Mouse (Mus musculus) intestine, postnatal 0 days (tissue): Measurements from ENCODE around the gene Atp5s. TPM values are rescaled to one million over a fixed set of nuclear protein-coding genes. Genes with fewer than 3 reads are reported as not detected.

Experiments
- ATAC-seq: fragments of 200-750 bp; cut with Nextera tagmentation; 2 replicates; pipeline ENCODE4 v1.8.0; 2017; ENCODE audit warnings: mild to moderate bottlenecking, moderate TSS enrichment, moderate library complexity
- H3K27ac ChIP-seq: fragments of 300-500 bp; sonication (generic); 2 replicates; pipeline ENCODE4 v1.5.1; 2014; ENCODE audit warnings: mild to moderate bottlenecking, low read depth, low read length, moderate library complexity
- H3K27me3 ChIP-seq: fragments of 300-500 bp; sonication (generic); replicated peaks from 2 replicates; pipeline ENCODE4 v1.6.1; 2014; ENCODE audit warnings: low read length, mixed read lengths; ENCODE audit not compliant: control insufficient read depth, insufficient read depth
- H3K36me3 ChIP-seq: fragments of 300-500 bp; sonication (generic); 2 replicates; pipeline ENCODE4 v1.6.1; 2014; ENCODE audit warnings: mild to moderate bottlenecking, moderate library complexity; ENCODE audit not compliant: control insufficient read depth, insufficient read depth
- H3K4me1 ChIP-seq: fragments of 300-500 bp; sonication (generic); replicated peaks from 2 replicates; pipeline ENCODE4 v1.6.1; 2014; ENCODE audit warnings: antibody characterized with exemption, low read length, mixed read lengths; ENCODE audit not compliant: control insufficient read depth, insufficient read depth
- H3K4me2 ChIP-seq: fragments of 300-500 bp; sonication (generic); replicated peaks from 2 replicates; pipeline ENCODE4 v1.6.1; 2014; ENCODE audit warnings: low read depth, mild to moderate bottlenecking, moderate library complexity
- H3K4me3 ChIP-seq: fragments of 300-500 bp; sonication (generic); 2 replicates; pipeline ENCODE4 v1.5.1; 2014; ENCODE audit warnings: low read depth, low read length
- H3K9ac ChIP-seq: fragments of 300-500 bp; sonication (generic); 2 replicates; pipeline ENCODE4 v1.6.1; 2014; ENCODE audit warnings: mild to moderate bottlenecking, low read depth, low read length
- H3K9me3 ChIP-seq: fragments of 300-500 bp; sonication (generic); 2 replicates; pipeline ENCODE4 v1.6.1; 2016; ENCODE audit warnings: mixed run types; ENCODE audit not compliant: control insufficient read depth
- CTCF ChIP-seq: sonication (generic); IDR thresholded peaks from 2 replicates; pipeline ENCODE4 v1.5.1; 2016; ENCODE audit warnings: low read depth, mild to moderate bottlenecking, control low read depth, antibody characterized with exemption, moderate library complexity
- WGBS: fragments of 180-500 bp; shearing (Covaris S2); extraction: QIAGEN DNeasy Blood & Tissue Kit; methylation state at CpG from one replicate; pipeline ENCODE4 v1.1.7; 2014; 5-methylcytosine and 5-hydroxymethylcytosine counted together
- polyA plus RNA-seq: library from polyadenylated mRNA; unstranded; fragments of >200 nt; fragmentation: Nextera tagmentation; extraction: Ambion mirVana; gene quantifications from 2 replicates; pipeline ENCODE4 v1.2.1, GENCODE M21; 2015

The Atp5s gene
- polyA plus RNA-seq, 1 experiment from 2014 or later = 26.1 TPM

GRCm38 (mm10) chr12:69698352-69698751 lies 26.4 kb upstream of the Atp5s start:
- Histone ChIP-seq H3K9me3 (no peaks in the 10 kb centered on the region), H3K4me1 (no peaks in the 10 kb centered on the region), H3K36me3 (peaks cover 13% of the 10 kb centered on the region; the same call in 1 of the 2 replicates), H3K4me2 (no peak overlapping the region), H3K27me3 (no peaks in the 10 kb centered on the region), H3K27ac (no peak overlapping the region), H3K4me3 (no peak overlapping the region), H3K9ac (no peak overlapping the region)
- TF ChIP-seq CTCF = no peak
- ATAC-seq = no peak
- WGBS = 88% methylated on average over 6 of the region's 6 CpGs

- H3K9me3 ChIP-seq = no peaks in the 10 kb centered on the region
- WGBS = 48% methylated on average over 11 of the region's 11 CpGs
- no peak overlapping the region for H3K27ac ChIP-seq
Measured at GRCm38 (mm10) chr12:69704799-69705458, 19.8 kb upstream of the Atp5s start.

GRCm38 (mm10) chr12:69713628-69714027 lies 11.1 kb upstream of the Atp5s start:
- no peak overlapping the region for H3K9ac ChIP-seq
- peak; percentile 64 for ATAC-seq
- no peak overlapping the region for H3K27ac ChIP-seq

More at GRCm38 (mm10) chr12:69704799-69705458, 19.8 kb upstream of the Atp5s start:
- Histone ChIP-seq H3K27me3 (no peaks in the 10 kb centered on the region), H3K36me3 (peaks cover 13% of the 10 kb centered on the region; the same call in 1 of the 2 replicates), H3K4me2 (peak overlapping the region; percentile 55), H3K9ac (no peak overlapping the region), H3K4me3 (no peak overlapping the region), H3K4me1 (no peaks in the 10 kb centered on the region)
- no peak for TF ChIP-seq CTCF
- peak; percentile 96 for ATAC-seq

DNA sequence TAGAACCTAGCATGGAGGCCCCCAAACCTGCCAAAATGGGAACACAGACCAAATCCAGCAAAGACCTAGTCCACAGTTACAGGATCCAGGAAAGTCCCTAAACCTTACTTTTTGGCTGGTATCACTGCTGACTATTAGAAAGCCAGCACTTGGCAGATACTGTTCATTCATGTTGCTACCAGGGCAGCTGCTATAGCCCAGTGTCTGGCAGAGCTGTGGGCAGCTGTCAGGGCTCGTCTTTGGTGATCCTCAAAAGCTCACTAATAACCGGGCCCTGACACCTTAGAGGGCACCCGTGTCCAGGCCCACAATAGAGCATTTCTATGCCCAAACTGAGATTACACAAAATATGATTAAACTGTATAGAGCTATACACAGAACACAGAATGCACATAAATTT lies 1.9 kb upstream of the Atp5s start:
- H3K27ac ChIP-seq = no peak overlapping the region
- no peaks in the 10 kb centered on the region for H3K9me3 ChIP-seq
- no peaks in the 10 kb centered on the region for H3K27me3 ChIP-seq
- H3K4me3 ChIP-seq = no peak overlapping the region
- peaks cover 18% of the 10 kb centered on the region for H3K36me3 ChIP-seq
- ATAC-seq = no peak
- H3K9ac ChIP-seq = no peak overlapping the region
- peaks cover 4% of the 10 kb centered on the region for H3K4me1 ChIP-seq
- WGBS = 87% methylated on average over 3 of the region's 3 CpGs
- no peak for TF ChIP-seq CTCF
- no peak overlapping the region for H3K4me2 ChIP-seq

More at GRCm38 (mm10) chr12:69713628-69714027, 11.1 kb upstream of the Atp5s start:
- Histone ChIP-seq H3K9me3 (no peaks in the 10 kb centered on the region), H3K4me2 (no peak overlapping the region), H3K4me1 (no peaks in the 10 kb centered on the region), H3K36me3 (peaks cover 13% of the 10 kb centered on the region; the same call in 1 of the 2 replicates), H3K4me3 (no peak overlapping the region), H3K27me3 (no peaks in the 10 kb centered on the region)
- TF ChIP-seq CTCF = no peak

GRCm38 (mm10) chr12:69723376-69723775 lies 1.4 kb upstream of the Atp5s start:
- Histone ChIP-seq H3K4me1 (peaks cover 4% of the 10 kb centered on the region), H3K9me3 (no peaks in the 10 kb centered on the region), H3K36me3 (peaks cover 15% of the 10 kb centered on the region), H3K4me3 (0 out of 2 replicates have a peak overlapping the region, but pooled peaks have one; percentile 70), H3K27ac (no peak overlapping the region), H3K4me2 (peak overlapping the region; percentile 93), H3K27me3 (no peaks in the 10 kb centered on the region), H3K9ac (no peak overlapping the region)
- TF ChIP-seq CTCF = no peak
- 44% methylated on average over 2 of the region's 2 CpGs for WGBS
- ATAC-seq = no peak

- peaks cover 8% of the 10 kb centered on the region for H3K36me3 ChIP-seq
- no peak for ATAC-seq
- H3K9ac ChIP-seq = peak overlapping the region; percentile 56
- H3K9me3 ChIP-seq = no peaks in the 10 kb centered on the region
- peak overlapping the region; percentile 70 for H3K4me3 ChIP-seq
- no peaks in the 10 kb centered on the region for H3K27me3 ChIP-seq
- H3K4me2 ChIP-seq = peak overlapping the region; percentile 93
- WGBS = 2% methylated on average over 24 of the region's 24 CpGs
- no peak for TF ChIP-seq CTCF
- H3K4me1 ChIP-seq = peaks cover 4% of the 10 kb centered on the region
- H3K27ac ChIP-seq = peak overlapping the region; percentile 93
Measured at GRCm38 (mm10) chr12:69724018-69724710, 586 bp upstream of the Atp5s start.
